ENCODE assay signal across 9 mouse cellular contexts in genomic region chr14:31664903-31665565, GRCm38 (mm10). TPM values are rescaled to one million over a fixed set of nuclear protein-coding genes. Genes with fewer than 3 reads are reported as not detected.
DNase-seq lines count a peak whose midpoint lies in the region; ATAC-seq lines count a peak whose summit lies in the region.
"Had no signal": no experiment of that assay in that cellular context is flagged by ENCODE, and none has a peak within 500 bp of the region (broad histone marks: within the 10 kb centered on the region; RNA-seq: fewer than 3 reads in every experiment).

No protein-coding gene starts in this region.

- H3K9me3 ChIP-seq in forebrain, embryonic 12.5 days, result no peaks in the 10 kb centered on the region
- H3K9me3 ChIP-seq in forebrain, embryonic 16.5 days (ENCODE audit: control insufficient read depth, low read length), result no peaks in the 10 kb centered on the region
- no peaks in the 10 kb centered on the region for H3K9me3 ChIP-seq in forebrain, embryonic 13.5 days (replicated peaks)

- no peak overlapping the region for H3K4me2 ChIP-seq in forebrain, embryonic 12.5 days
- no peak overlapping the region for H3K4me2 ChIP-seq in forebrain, embryonic 16.5 days (ENCODE audit: low read length)
- H3K4me2 ChIP-seq in forebrain, embryonic 13.5 days, result no peak overlapping the region

- DNase-seq in 416B (ENCODE audit: low read depth), result peak; percentile 59
- DNase-seq in right cerebral cortex, postnatal 25 days, result no peak
- DNase-seq in left cerebral cortex, postnatal 4 days, result no peak
- DNase-seq in cerebellum, adult 11 months, result no peak

- H3K4me3 ChIP-seq in forebrain, embryonic 12.5 days (replicated peaks), result no peak overlapping the region
- H3K4me3 ChIP-seq in forebrain, embryonic 16.5 days (replicated peaks; ENCODE audit: low read length), result no peak overlapping the region
- no peak overlapping the region for H3K4me3 ChIP-seq in forebrain, embryonic 13.5 days

- intact Hi-C loops in left cerebral cortex, postnatal 4 days (cut with DNase I), result no loop called here

- no peaks in the 10 kb centered on the region for H3K27me3 ChIP-seq in forebrain, embryonic 12.5 days
- H3K27me3 ChIP-seq in forebrain, embryonic 16.5 days (replicated peaks; ENCODE audit: control insufficient read depth, insufficient read depth, low read length), result no peaks in the 10 kb centered on the region
- no peaks in the 10 kb centered on the region for H3K27me3 ChIP-seq in forebrain, embryonic 13.5 days

- H3K4me1 ChIP-seq in forebrain, embryonic 12.5 days, result peaks cover 58% of the 10 kb centered on the region
- H3K4me1 ChIP-seq in forebrain, embryonic 16.5 days (replicated peaks; ENCODE audit: control insufficient read depth, insufficient read depth, low read length), result peaks cover 42% of the 10 kb centered on the region
- peaks cover 63% of the 10 kb centered on the region for H3K4me1 ChIP-seq in forebrain, embryonic 13.5 days

- 74% methylated on average over 12 of the region's 12 CpGs for WGBS in forebrain, embryonic 12.5 days
- WGBS in forebrain, embryonic 16.5 days, result 70% methylated on average over 12 of the region's 12 CpGs
- WGBS in forebrain, embryonic 13.5 days, result 67% methylated on average over 12 of the region's 12 CpGs

- no peak for ATAC-seq in forebrain, embryonic 12.5 days (ENCODE audit: low FRiP score)
- ATAC-seq in forebrain, embryonic 16.5 days, result no peak
- no peak for ATAC-seq in forebrain, embryonic 13.5 days
- ATAC-seq in megakaryocyte, adult 5-6 weeks (ENCODE audit: poor library complexity, severe bottlenecking), result peak; percentile 64

- peak overlapping the region; percentile 36; the same call in 1 of the 2 replicates for H3K27ac ChIP-seq in forebrain, embryonic 12.5 days
- no peak overlapping the region; the same call in 1 of the 2 replicates for H3K27ac ChIP-seq in forebrain, embryonic 16.5 days (ENCODE audit: low read length)
- H3K27ac ChIP-seq in forebrain, embryonic 13.5 days, result peak overlapping the region; percentile 99

- 0 out of 2 replicates have a peak, but pooled peaks cover 8% of the 10 kb centered on the region for H3K36me3 ChIP-seq in forebrain, embryonic 12.5 days (replicated peaks)
- H3K36me3 ChIP-seq in forebrain, embryonic 16.5 days (ENCODE audit: control insufficient read depth, insufficient read depth), result peaks cover 6% of the 10 kb centered on the region
- H3K36me3 ChIP-seq in forebrain, embryonic 13.5 days (ENCODE audit: poor library complexity, severe bottlenecking), result peaks cover 5% of the 10 kb centered on the region

- no peak overlapping the region for H3K9ac ChIP-seq in forebrain, embryonic 12.5 days
- H3K9ac ChIP-seq in forebrain, embryonic 16.5 days (replicated peaks; ENCODE audit: low read depth, low read length), result no peak overlapping the region
- H3K9ac ChIP-seq in forebrain, embryonic 13.5 days, result no peak overlapping the region

RNA-seq across cellular contexts. Expression of gene Hacl1, which starts 23.9 kb away (rescaled TPM):
- 6.9 and 8.9 TPM in 2 replicates for polyA plus RNA-seq in forebrain, embryonic 12.5 days (2016; fragmentation: Nextera tagmentation; extraction: Ambion mirVana)
- polyA plus RNA-seq in forebrain, embryonic 16.5 days (2015; fragmentation: Nextera tagmentation; extraction: Ambion mirVana), result 6.9 and 8.9 TPM in 2 replicates
- 7.7 and 8.9 TPM in 2 replicates for polyA plus RNA-seq in forebrain, embryonic 13.5 days (2015; fragmentation: Nextera tagmentation; extraction: Ambion mirVana)
- total RNA-seq in megakaryocyte, adult 5-6 weeks (2015), result 8.0 and 12.2 TPM in 2 replicates
- 14.6 and 18.1 TPM in 2 replicates for total RNA-seq in megakaryocyte, adult 5-6 weeks (2017)
- total RNA-seq in left cerebral cortex, postnatal 4 days (2021), result 1 to 10 TPM; 4.9 to 6.0 TPM

RNA-seq across cellular contexts. Expression of gene Btd, which starts 24.2 kb away (rescaled TPM):
- 13.9 and 15.2 TPM in 2 replicates for polyA plus RNA-seq in forebrain, embryonic 12.5 days (2016; fragmentation: Nextera tagmentation; extraction: Ambion mirVana)
- polyA plus RNA-seq in forebrain, embryonic 16.5 days (2015; fragmentation: Nextera tagmentation; extraction: Ambion mirVana), result 15.5 and 19.5 TPM in 2 replicates
- polyA plus RNA-seq in forebrain, embryonic 13.5 days (2015; fragmentation: Nextera tagmentation; extraction: Ambion mirVana), result 12.5 and 12.7 TPM in 2 replicates
- 14.8 and 17.0 TPM in 2 replicates for total RNA-seq in megakaryocyte, adult 5-6 weeks (2015)
- total RNA-seq in megakaryocyte, adult 5-6 weeks (2017), result 11.3 and 18.5 TPM in 2 replicates
- 1 to 10 TPM; 9.5 to 10.0 TPM for total RNA-seq in left cerebral cortex, postnatal 4 days (2021)

RNA-seq across cellular contexts. Expression of gene Gm49387, which starts 24.4 kb away (rescaled TPM):
- polyA plus RNA-seq in forebrain, embryonic 12.5 days (2016; fragmentation: Nextera tagmentation; extraction: Ambion mirVana), result 1.1 TPM in 1 of 2 replicates, not detected in the other
- polyA plus RNA-seq in forebrain, embryonic 16.5 days (2015; fragmentation: Nextera tagmentation; extraction: Ambion mirVana), result not detected in 2 replicates
- not detected in 2 replicates for polyA plus RNA-seq in forebrain, embryonic 13.5 days (2015; fragmentation: Nextera tagmentation; extraction: Ambion mirVana)
- total RNA-seq in megakaryocyte, adult 5-6 weeks (2015), result not detected in 2 replicates
- total RNA-seq in megakaryocyte, adult 5-6 weeks (2017), result not detected in 2 replicates
- total RNA-seq in left cerebral cortex, postnatal 4 days (2021), result not detected
- total RNA-seq: left cerebral cortex, postnatal 14 days had no signal
